Mouse (Mus musculus) right cerebral cortex, postnatal 10 days (tissue): ENCODE measurements around the gene Slc38a2.

ENCODE experiments used
- DNase-seq, 2 experiments: peaks; one replicate each; pipeline ENCODE4 v3.0.0; 2021; ENCODE audit warnings: low spot score in 2 of 2

Slc38a2 gene

GRCm38 (mm10) chr15:96699521-96700511 is at the start of gene Slc38a2:
TSS of gene Slc38a2 (minus strand) at chr15:96699730.
- peak; percentile 91 to 92 for DNase-seq

GRCm38 (mm10) chr15:96749101-96749500 is 49.6 kb upstream of the Slc38a2 start:
- peak; percentile 48 to 53 for DNase-seq

GRCm38 (mm10) chr15:96747551-96747950 is 48.0 kb upstream of the Slc38a2 start:
- no peak for DNase-seq

GRCm38 (mm10) chr15:96746986-96747385 is 47.5 kb upstream of the Slc38a2 start:
- no peak for DNase-seq

- DNase-seq: no peak
Measured at GRCm38 (mm10) chr15:96745299-96745698, 45.8 kb upstream of the Slc38a2 start.

GRCm38 (mm10) chr15:96744882-96745296 is 45.4 kb upstream of the Slc38a2 start:
- DNase-seq: no peak

- no peak for DNase-seq
Measured at GRCm38 (mm10) chr15:96744153-96744881, 44.8 kb upstream of the Slc38a2 start.

- DNase-seq: no peak
Measured at GRCm38 (mm10) chr15:96743257-96743656, 43.7 kb upstream of the Slc38a2 start.

- DNase-seq: no peak
Measured at GRCm38 (mm10) chr15:96742591-96743241, 43.2 kb upstream of the Slc38a2 start.

GRCm38 (mm10) chr15:96740865-96741561 is 41.5 kb upstream of the Slc38a2 start:
- DNase-seq: no peak

- no peak for DNase-seq
Measured at GRCm38 (mm10) chr15:96740091-96740490, 40.6 kb upstream of the Slc38a2 start.

GRCm38 (mm10) chr15:96736663-96737385 is 37.3 kb upstream of the Slc38a2 start:
- DNase-seq: no peak

GRCm38 (mm10) chr15:96735562-96736160 is 36.1 kb upstream of the Slc38a2 start:
- no peak for DNase-seq

GRCm38 (mm10) chr15:96734423-96734822 is 34.9 kb upstream of the Slc38a2 start:
- DNase-seq: no peak

GRCm38 (mm10) chr15:96730416-96730815 is 30.9 kb upstream of the Slc38a2 start:
- DNase-seq: no peak

- DNase-seq: no peak
Measured at GRCm38 (mm10) chr15:96729785-96730184, 30.3 kb upstream of the Slc38a2 start.

- no peak for DNase-seq
Measured at GRCm38 (mm10) chr15:96728993-96729392, 29.5 kb upstream of the Slc38a2 start.

GRCm38 (mm10) chr15:96728346-96728745 is 28.8 kb upstream of the Slc38a2 start:
- no peak for DNase-seq

GRCm38 (mm10) chr15:96724506-96724905 is 25.0 kb upstream of the Slc38a2 start:
- no peak for DNase-seq

GRCm38 (mm10) chr15:96722228-96722627 is 22.7 kb upstream of the Slc38a2 start:
- DNase-seq: no peak
